Mouse (Mus musculus): ENCODE results near the gene Pex5l. TPM values are rescaled to one million over a fixed set of nuclear protein-coding genes. Genes with fewer than 3 reads are reported as not detected.

Pex5l gene
- polyA plus RNA-seq, 2 experiments: 0.04 TPM; not detected in 1

DNA sequence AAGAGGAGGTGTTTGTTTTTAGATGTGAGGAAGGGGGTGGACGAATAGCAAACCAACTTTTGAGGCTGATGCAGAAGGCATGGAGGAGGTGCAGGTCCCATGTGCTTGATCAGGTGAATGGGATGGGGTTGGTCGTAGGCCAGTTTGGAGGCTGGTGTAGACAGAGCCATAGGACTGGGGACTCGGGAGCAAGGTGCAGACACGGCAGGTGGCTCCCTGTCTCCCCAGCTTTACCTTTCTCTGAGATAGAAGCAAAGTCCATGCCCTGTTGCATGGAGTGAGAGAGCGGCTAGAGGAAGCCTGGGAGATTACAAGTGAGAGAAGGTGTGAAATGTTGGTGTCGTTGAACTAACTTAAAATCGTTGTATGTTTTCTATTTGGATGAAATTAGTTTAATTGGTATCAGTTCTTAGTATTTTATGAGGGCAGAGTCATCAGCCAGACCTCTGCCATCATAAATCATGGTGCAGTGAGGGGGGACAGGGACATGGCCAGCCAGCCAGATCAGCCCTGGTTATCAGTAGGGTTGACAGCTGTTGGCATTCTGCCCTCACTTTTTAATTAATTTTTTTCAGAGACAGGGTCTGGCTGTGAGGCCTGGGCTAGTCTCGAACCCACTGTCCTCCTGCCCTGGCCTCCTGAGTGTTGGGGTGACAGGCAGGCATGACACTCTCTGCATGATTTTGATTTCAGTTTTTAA, 203.1 kb downstream of the Pex5l start:
- ATAC-seq (ENCODE audit: insufficient read depth): no peak
- H3K27ac ChIP-seq: no peak overlapping the region
- no peaks in the 10 kb centered on the region for H3K27me3 ChIP-seq (ENCODE audit: control insufficient read depth, insufficient read depth, low read length)
- H3K36me3 ChIP-seq (replicated peaks; ENCODE audit: control insufficient read depth, insufficient read depth, low read depth): no peaks in the 10 kb centered on the region
- H3K4me3 ChIP-seq (ENCODE audit: insufficient read depth in 1 of 2, low read depth in 2 of 2, low read length in 2 of 2): no peak overlapping the region
- no peaks in the 10 kb centered on the region; a peak in 1 of 4 replicates for H3K4me1 ChIP-seq (replicated peaks; ENCODE audit: control insufficient read depth in 2 of 2, insufficient read depth in 2 of 2, low read length in 1 of 2)
- H3K4me2 ChIP-seq (ENCODE audit: low read depth): no peak overlapping the region
- WGBS (ENCODE audit: insufficient replicate concordance): 52% methylated on average over 8 of the region's 8 CpGs
- TF ChIP-seq EP300 (IDR thresholded peaks at IDR 0.05; ENCODE audit: low read depth): no peak
- no peak for TF ChIP-seq CTCF (IDR thresholded peaks at IDR 0.05; ENCODE audit: low read depth)
- no peak for DNase-seq (ENCODE audit: low read depth in 3 of 3, low spot score in 3 of 3)
- no peak overlapping the region for H3K9ac ChIP-seq (replicated peaks)
- H3K9me3 ChIP-seq (ENCODE audit: control insufficient read depth, low read length): no peaks in the 10 kb centered on the region

DNA sequence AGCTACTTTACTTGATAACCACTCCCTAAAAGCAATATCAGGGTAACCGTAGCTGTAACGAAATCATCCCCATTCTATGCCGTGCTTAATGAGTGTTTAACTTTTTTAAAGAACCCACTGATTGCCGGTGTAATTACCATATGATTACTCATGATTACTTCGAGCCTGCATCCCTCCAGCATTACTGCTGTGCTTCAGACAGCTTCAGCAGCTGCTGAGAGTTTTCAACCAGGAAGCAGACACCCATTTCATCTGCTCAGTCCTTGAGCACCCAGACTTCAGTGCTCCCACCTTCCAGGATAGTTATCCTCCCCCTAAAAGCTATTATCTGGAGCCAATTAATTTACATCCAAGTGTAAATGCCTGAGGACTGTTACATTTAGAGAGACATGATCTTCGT, 218.9 kb downstream of the Pex5l start:
- ATAC-seq (ENCODE audit: insufficient read depth) (no peak), DNase-seq (ENCODE audit: low read depth in 3 of 3, low spot score in 3 of 3) (no peak)
- no peak overlapping the region for H3K27ac ChIP-seq
- H3K9ac ChIP-seq (replicated peaks): no peak overlapping the region
- H3K4me2 ChIP-seq (ENCODE audit: low read depth): no peak overlapping the region
- H3K36me3 ChIP-seq (replicated peaks; ENCODE audit: control insufficient read depth, insufficient read depth, low read depth): no peaks in the 10 kb centered on the region
- no peak overlapping the region for H3K4me3 ChIP-seq (ENCODE audit: insufficient read depth in 1 of 2, low read depth in 2 of 2, low read length in 2 of 2)
- TF ChIP-seq EP300 (IDR thresholded peaks at IDR 0.05; ENCODE audit: low read depth) (no peak), CTCF (IDR thresholded peaks at IDR 0.05; ENCODE audit: low read depth) (no peak)
- H3K27me3 ChIP-seq (ENCODE audit: control insufficient read depth, insufficient read depth, low read length): no peaks in the 10 kb centered on the region
- WGBS (ENCODE audit: insufficient replicate concordance): 63% methylated on average over 6 of the region's 6 CpGs
- H3K9me3 ChIP-seq (ENCODE audit: control insufficient read depth, low read length): no peaks in the 10 kb centered on the region
- H3K4me1 ChIP-seq (replicated peaks; ENCODE audit: control insufficient read depth in 2 of 2, insufficient read depth in 2 of 2, low read length in 1 of 2): no peaks in the 10 kb centered on the region

DNA sequence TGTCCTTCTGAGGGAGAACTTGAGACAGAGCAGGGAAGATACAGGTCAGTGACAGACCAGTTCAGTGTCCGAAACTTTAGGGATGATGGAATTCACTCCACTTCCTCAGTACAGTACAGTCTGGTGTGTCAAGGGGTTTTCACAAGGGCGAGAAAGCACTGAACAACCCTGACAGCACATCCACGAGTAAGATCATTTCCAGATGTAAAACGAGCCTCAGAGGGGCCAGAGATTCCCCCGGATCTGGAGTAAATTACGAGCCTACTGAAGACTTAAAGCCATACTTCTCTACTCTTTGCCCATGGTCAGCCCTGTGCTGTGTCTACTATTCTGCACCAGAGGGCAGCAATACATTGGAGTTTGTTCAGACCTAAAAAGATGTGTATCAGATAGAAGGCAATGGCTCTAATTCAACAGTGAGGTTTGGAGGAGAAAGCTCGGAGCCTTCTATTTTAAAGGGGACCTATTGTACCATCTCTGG, 232.9 kb downstream of the Pex5l start:
- 51% methylated on average over 7 of the region's 7 CpGs for WGBS (ENCODE audit: insufficient replicate concordance)
- Histone ChIP-seq H3K4me1 (replicated peaks; ENCODE audit: control insufficient read depth in 2 of 2, insufficient read depth in 2 of 2, low read length in 1 of 2) (no peaks in the 10 kb centered on the region), H3K9me3 (ENCODE audit: control insufficient read depth, low read length) (no peaks in the 10 kb centered on the region), H3K4me3 (ENCODE audit: insufficient read depth in 1 of 2, low read depth in 2 of 2, low read length in 2 of 2) (no peak overlapping the region), H3K9ac (replicated peaks) (no peak overlapping the region), H3K27me3 (ENCODE audit: control insufficient read depth, insufficient read depth, low read length) (no peaks in the 10 kb centered on the region), H3K4me2 (ENCODE audit: low read depth) (no peak overlapping the region), H3K27ac (no peak overlapping the region), H3K36me3 (replicated peaks; ENCODE audit: control insufficient read depth, insufficient read depth, low read depth) (no peaks in the 10 kb centered on the region)
- no peak for DNase-seq (ENCODE audit: low read depth in 3 of 3, low spot score in 3 of 3)
- TF ChIP-seq CTCF (IDR thresholded peaks at IDR 0.05; ENCODE audit: low read depth): peak; percentile 10; the same call in 1 of the 2 replicates
- no peak for TF ChIP-seq EP300 (IDR thresholded peaks at IDR 0.05; ENCODE audit: low read depth)
- no peak for ATAC-seq (ENCODE audit: insufficient read depth)

DNA sequence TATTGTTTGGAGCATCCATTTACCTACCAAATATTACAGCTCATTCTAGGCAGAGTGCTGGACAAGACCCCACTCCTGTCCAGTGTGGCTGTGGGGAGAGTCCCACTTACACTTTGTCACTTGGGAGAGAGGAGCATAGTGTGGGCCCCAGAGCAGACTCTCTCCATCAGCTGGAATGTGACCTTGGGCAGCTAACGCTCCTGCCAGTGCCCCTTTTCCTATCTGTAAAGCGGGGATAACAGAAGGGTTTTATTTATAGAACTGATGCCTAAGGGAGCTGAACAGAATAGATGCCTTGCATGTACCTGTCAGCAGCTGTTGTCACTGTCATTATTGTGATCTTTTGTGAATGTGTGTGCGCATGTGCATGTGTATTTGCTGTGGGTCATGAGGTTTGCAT, 234.6 kb downstream of the Pex5l start:
- no peak for ATAC-seq (ENCODE audit: insufficient read depth)
- H3K4me3 ChIP-seq (ENCODE audit: insufficient read depth in 1 of 2, low read depth in 2 of 2, low read length in 2 of 2): no peak overlapping the region
- H3K27me3 ChIP-seq (ENCODE audit: control insufficient read depth, insufficient read depth, low read length): no peaks in the 10 kb centered on the region
- H3K4me1 ChIP-seq (replicated peaks; ENCODE audit: control insufficient read depth in 2 of 2, insufficient read depth in 2 of 2, low read length in 1 of 2): no peaks in the 10 kb centered on the region
- no peaks in the 10 kb centered on the region for H3K9me3 ChIP-seq (ENCODE audit: control insufficient read depth, low read length)
- H3K27ac ChIP-seq: no peak overlapping the region
- 57% methylated on average over 3 of the region's 3 CpGs for WGBS (ENCODE audit: insufficient replicate concordance)
- no peak overlapping the region for H3K9ac ChIP-seq (replicated peaks)
- no peak overlapping the region for H3K4me2 ChIP-seq (ENCODE audit: low read depth)
- no peak for TF ChIP-seq CTCF (IDR thresholded peaks at IDR 0.05; ENCODE audit: low read depth)
- TF ChIP-seq EP300 (IDR thresholded peaks at IDR 0.05; ENCODE audit: low read depth): no peak
- no peaks in the 10 kb centered on the region for H3K36me3 ChIP-seq (replicated peaks; ENCODE audit: control insufficient read depth, insufficient read depth, low read depth)
- no peak for DNase-seq (ENCODE audit: low read depth in 3 of 3, low spot score in 3 of 3)

DNA sequence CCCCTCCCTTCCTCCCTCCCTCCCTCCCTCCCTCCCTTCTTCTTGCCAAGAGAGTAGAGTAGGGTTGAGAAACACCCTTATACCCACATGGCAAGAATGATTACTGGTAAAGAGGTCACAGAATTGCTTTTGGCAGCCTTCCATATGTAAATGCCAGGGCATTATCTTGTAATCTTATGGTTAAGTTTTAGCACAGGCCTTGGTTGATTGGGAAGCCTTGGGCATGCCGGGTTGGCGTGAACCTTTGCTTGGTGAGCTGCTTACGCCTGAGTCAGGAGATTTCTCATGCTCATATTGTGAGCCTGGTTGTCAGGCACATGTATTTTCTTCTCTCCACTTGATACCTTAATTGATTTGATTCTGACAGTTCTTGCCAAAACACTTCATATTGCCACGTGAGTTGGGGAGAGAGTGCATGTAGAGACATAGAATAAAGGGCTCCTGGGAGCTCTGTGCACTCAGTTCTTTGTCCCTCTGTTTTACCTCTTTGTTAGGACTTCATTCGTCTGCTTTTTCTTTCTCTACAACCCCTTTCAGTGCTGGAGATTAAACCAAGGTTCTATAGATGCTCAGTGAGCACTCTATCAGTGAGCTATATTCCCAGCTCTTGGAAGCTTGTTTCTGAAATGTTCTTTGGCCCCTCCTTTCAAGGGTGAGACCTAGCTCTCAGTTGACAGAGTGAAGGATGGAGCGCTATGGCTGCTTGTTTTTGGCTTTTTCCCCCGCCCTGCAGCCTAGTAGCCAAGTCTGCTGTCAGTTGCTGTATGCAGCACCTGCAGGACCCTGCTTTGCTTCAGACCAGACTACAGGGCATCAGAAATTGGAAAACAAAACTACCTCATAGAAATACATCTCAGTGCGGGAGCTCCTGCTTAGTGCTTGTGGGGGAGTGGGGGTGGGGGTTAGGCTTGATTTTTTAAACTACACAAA, 236.9 kb downstream of the Pex5l start:
- Histone ChIP-seq H3K27ac (no peak overlapping the region), H3K27me3 (ENCODE audit: control insufficient read depth, insufficient read depth, low read length) (no peaks in the 10 kb centered on the region), H3K4me3 (ENCODE audit: insufficient read depth in 1 of 2, low read depth in 2 of 2, low read length in 2 of 2) (no peak overlapping the region), H3K9me3 (ENCODE audit: control insufficient read depth, low read length) (no peaks in the 10 kb centered on the region), H3K4me2 (ENCODE audit: low read depth) (no peak overlapping the region), H3K36me3 (replicated peaks; ENCODE audit: control insufficient read depth, insufficient read depth, low read depth) (no peaks in the 10 kb centered on the region), H3K4me1 (replicated peaks; ENCODE audit: control insufficient read depth in 2 of 2, insufficient read depth in 2 of 2, low read length in 1 of 2) (no peaks in the 10 kb centered on the region), H3K9ac (replicated peaks) (no peak overlapping the region)
- DNase-seq (ENCODE audit: low read depth in 3 of 3, low spot score in 3 of 3) (no peak), ATAC-seq (ENCODE audit: insufficient read depth) (no peak)
- 64% methylated on average over 8 of the region's 8 CpGs for WGBS (ENCODE audit: insufficient replicate concordance)
- TF ChIP-seq CTCF (IDR thresholded peaks at IDR 0.05; ENCODE audit: low read depth): no peak
- TF ChIP-seq EP300 (IDR thresholded peaks at IDR 0.05; ENCODE audit: low read depth): no peak

Data from liver, embryonic 14.5 days (tissue).